Mouse (Mus musculus) C3H10T1/2 (cell line): ENCODE results near the gene Slc4a1. TPM values are rescaled to one million over a fixed set of nuclear protein-coding genes. Genes with fewer than 3 reads are reported as not detected.

ENCODE experiments used
- polyA plus RNA-seq, 2 experiments: library from polyadenylated mRNA; unstranded; fragments of >200 nt; fragmentation: generic; extraction: Trizol; gene quantifications; one replicate each; pipeline ENCODE4 v1.2.1; 2012; ENCODE audit warnings: missing spikeins in 2 of 2

The Slc4a1 gene
- not detected for polyA plus RNA-seq

DNA sequence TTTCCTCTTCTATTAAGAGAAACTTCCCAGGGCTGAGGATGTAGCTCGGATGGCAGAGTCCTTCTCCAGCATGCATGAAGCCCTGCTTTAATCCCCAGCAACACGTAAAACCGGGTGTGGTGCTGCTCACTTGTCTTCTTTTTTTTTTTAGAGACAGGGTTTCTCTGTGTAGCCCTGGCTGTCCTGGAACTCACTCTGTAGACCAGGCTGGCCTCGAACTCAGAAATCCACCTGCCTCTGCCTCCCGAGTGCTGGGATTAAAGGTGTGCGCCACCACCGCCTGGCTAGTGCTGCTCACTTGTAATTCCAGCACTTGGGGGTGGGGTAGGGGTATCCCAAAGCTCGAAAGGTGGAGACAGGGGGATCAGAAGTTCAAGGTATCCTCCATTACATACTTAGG lies at the start of gene Slc4a1:
TSS of gene Slc4a1 (minus strand) at position 101 of the 400 bp plus-strand sequence.

DNA sequence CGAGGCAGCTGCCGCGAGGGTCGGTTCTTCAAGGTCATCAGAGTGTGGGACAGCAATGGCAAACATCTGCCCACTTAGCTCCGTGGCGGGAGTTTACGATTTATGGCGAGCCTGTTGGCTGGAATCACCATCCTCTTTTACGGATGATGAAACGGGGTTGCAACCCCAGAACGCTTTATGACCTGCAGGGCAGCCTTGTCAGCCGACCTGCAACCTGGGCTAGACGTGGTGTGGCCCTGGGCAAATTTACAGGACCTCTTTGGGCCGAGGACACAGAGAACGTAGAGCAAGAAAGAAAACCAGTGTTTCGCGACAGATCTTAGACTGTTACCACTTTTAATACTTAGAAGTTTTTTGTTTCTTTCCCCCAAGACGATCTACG lies 41.8 kb upstream of the Slc4a1 start, which contains the start of gene Slc25a39:
TSS of gene Slc25a39 (minus strand) at position 113 of the 382 bp plus-strand sequence.

GRCm38 (mm10) chr11:102393238-102393634 lies 27.2 kb upstream of the Slc4a1 start, which contains the start of gene Rundc3a:
Rundc3a (plus strand) TSS chr11:102393403.

GRCm38 (mm10) chr11:102319410-102319792 lies 46.6 kb downstream of the Slc4a1 start, which contains the start of gene Ubtf:
Ubtf (minus strand) TSS chr11:102319742.

Other genes starting within 250 kb of the Slc4a1 start
- gene Nags, start 220.7 kb downstream of the Slc4a1 start, polyA plus RNA-seq = not detected
- gene Tmem101, start 209.8 kb downstream of the Slc4a1 start, polyA plus RNA-seq = 10 to 100 TPM; 24.0 to 44.0 TPM
- 10 to 100 TPM; 17.9 to 37.4 TPM for gene Lsm12, start 180.9 kb downstream of the Slc4a1 start, polyA plus RNA-seq
- gene G6pc3, start 176.6 kb downstream of the Slc4a1 start, polyA plus RNA-seq = 100 to 1,000 TPM in 1 of 2 experiments, 10 to 100 TPM in 1; 80.3 to 103 TPM
- 100 to 1,000 TPM; 104 to 125 TPM for gene Hdac5, start 136.0 kb downstream of the Slc4a1 start, polyA plus RNA-seq
- gene BC030867, start 117.3 kb downstream of the Slc4a1 start, polyA plus RNA-seq = 10 to 100 TPM in 1 of 2 experiments, 1 to 10 TPM in 1; 9.6 to 23.1 TPM
- under 1 TPM in 1 of 2 experiments, not detected in 1; 0.02 TPM for gene Asb16, start 97.5 kb downstream of the Slc4a1 start, polyA plus RNA-seq
- 10 to 100 TPM; 21.1 to 73.1 TPM for gene Tmub2, start 81.3 kb downstream of the Slc4a1 start, polyA plus RNA-seq
- gene Atxn7l3, start 69.6 kb downstream of the Slc4a1 start, polyA plus RNA-seq = 10 to 100 TPM; 20.5 to 42.9 TPM
- gene Ubtf, start 46.5 kb downstream of the Slc4a1 start, polyA plus RNA-seq = 10 to 100 TPM; 31.9 to 89.4 TPM
- gene Rundc3a, start 27.2 kb upstream of the Slc4a1 start, polyA plus RNA-seq = 1 to 10 TPM; 4.3 to 7.9 TPM
- 100 to 1,000 TPM; 249 to 543 TPM for gene Slc25a39, start 41.7 kb upstream of the Slc4a1 start, polyA plus RNA-seq
- gene Grn, start 64.1 kb upstream of the Slc4a1 start, polyA plus RNA-seq = 100 to 1,000 TPM; 147 to 420 TPM
- gene Fam171a2, start 81.5 kb upstream of the Slc4a1 start, polyA plus RNA-seq = 10 to 100 TPM; 12.6 to 60.7 TPM
- 10 to 100 TPM in 1 of 2 experiments, 1 to 10 TPM in 1; 7.5 to 84.4 TPM for gene Itga2b, start 103.9 kb upstream of the Slc4a1 start, polyA plus RNA-seq
- 10 to 100 TPM in 1 of 2 experiments, under 1 TPM in 1; 0.87 to 13.3 TPM for gene Gpatch8, start 190.2 kb upstream of the Slc4a1 start, polyA plus RNA-seq
- gene Gm11627, start 213.3 kb upstream of the Slc4a1 start, polyA plus RNA-seq = under 1 TPM; 0.05 to 0.70 TPM
- 100 to 1,000 TPM in 1 of 2 experiments, 10 to 100 TPM in 1; 52.1 to 156 TPM for gene Fzd2, start 238.2 kb upstream of the Slc4a1 start, polyA plus RNA-seq